Mouse (Mus musculus): Measurements from ENCODE around the gene Hspb9. TPM values are rescaled to one million over a fixed set of nuclear protein-coding genes. Genes with fewer than 3 reads are reported as not detected.

The Hspb9 gene
- polyA plus RNA-seq (2012; ENCODE audit: insufficient read depth, low replicate concordance): 0.54 TPM in 1 of 2 replicates, not detected in the other

DNA sequence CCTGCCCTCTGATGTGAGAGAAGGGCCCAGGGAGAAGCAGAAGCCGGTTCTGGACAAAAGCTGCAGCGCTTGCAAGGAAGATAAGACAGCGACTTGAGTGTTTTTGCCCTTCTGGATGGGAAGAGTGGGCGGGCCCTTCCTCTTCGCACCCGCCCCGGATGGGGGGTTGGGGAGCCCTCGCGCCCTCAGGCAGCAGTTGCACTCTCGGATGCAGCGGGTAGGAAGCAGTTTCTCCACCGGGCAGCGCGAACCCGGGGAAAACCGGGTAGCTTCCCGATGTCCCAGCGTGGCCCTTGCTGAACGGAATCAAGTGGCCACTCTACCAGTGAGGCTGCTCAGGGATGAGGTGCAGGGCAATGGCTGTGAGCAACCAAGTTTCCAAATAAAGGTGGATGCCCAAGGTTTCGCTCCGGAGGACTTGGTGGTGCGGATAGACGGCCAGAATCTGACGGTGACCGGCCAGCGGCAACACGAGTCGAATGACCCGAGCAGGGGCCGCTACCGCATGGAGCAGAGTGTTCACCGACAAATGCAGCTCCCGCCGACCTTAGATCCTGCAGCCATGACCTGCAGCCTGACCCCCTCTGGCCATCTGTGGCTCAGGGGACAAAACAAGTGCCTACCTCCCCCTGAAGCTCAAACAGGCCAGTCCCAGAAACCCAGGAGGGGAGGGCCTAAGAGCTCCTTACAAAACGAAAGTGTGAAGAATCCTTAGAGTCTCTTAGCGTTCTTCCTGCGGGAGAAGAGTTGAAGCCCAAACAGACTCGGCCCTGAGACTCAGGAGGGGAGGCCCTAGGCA, at the start of gene Hspb9:
Gene Hspb9 (plus strand): TSS at position 116 of the 799 bp plus-strand sequence.
- H3K9me3 ChIP-seq: no peaks in the 10 kb centered on the region
- peaks cover 65% of the 10 kb centered on the region for H3K36me3 ChIP-seq (replicated peaks; ENCODE audit: low read length)
- peak within 1 kb of the TSS; percentile 92 for H3K4me3 ChIP-seq (replicated peaks)
- H3K27me3 ChIP-seq (replicated peaks): no peaks in the 10 kb centered on the region
- TF ChIP-seq GATA1 (IDR thresholded peaks at IDR 0.05; ENCODE audit: borderline replicate concordance, low read length): no peak
- no peak for TF ChIP-seq FLI1 (IDR thresholded peaks at IDR 0.05; ENCODE audit: low read length)
- H3K4me1 ChIP-seq: peaks cover 76% of the 10 kb centered on the region

GRCm38 (mm10) chr11:100671049-100671448, 42.6 kb upstream of the Hspb9 start:
- TF ChIP-seq FLI1 (IDR thresholded peaks at IDR 0.05; ENCODE audit: low read length): no peak
- no peak for TF ChIP-seq GATA1 (IDR thresholded peaks at IDR 0.05; ENCODE audit: borderline replicate concordance, low read length)
- H3K9me3 ChIP-seq: peaks cover 8% of the 10 kb centered on the region
- no peak overlapping the region for H3K4me3 ChIP-seq (replicated peaks)
- peaks cover 19% of the 10 kb centered on the region for H3K4me1 ChIP-seq
- H3K27me3 ChIP-seq (replicated peaks): peaks cover 62% of the 10 kb centered on the region
- no peaks in the 10 kb centered on the region for H3K36me3 ChIP-seq (replicated peaks; ENCODE audit: low read length)

- H3K27me3 ChIP-seq (replicated peaks): peaks cover 69% of the 10 kb centered on the region
- H3K9me3 ChIP-seq: peaks cover 8% of the 10 kb centered on the region
- TF ChIP-seq GATA1 (IDR thresholded peaks at IDR 0.05; ENCODE audit: borderline replicate concordance, low read length): no peak
- TF ChIP-seq FLI1 (IDR thresholded peaks at IDR 0.05; ENCODE audit: low read length): no peak
- peaks cover 19% of the 10 kb centered on the region for H3K4me1 ChIP-seq
- no peaks in the 10 kb centered on the region for H3K36me3 ChIP-seq (replicated peaks; ENCODE audit: low read length)
- no peak overlapping the region for H3K4me3 ChIP-seq (replicated peaks)
These were observed 41.7 kb upstream of the Hspb9 start for GRCm38 (mm10) chr11:100671956-100672355.

DNA sequence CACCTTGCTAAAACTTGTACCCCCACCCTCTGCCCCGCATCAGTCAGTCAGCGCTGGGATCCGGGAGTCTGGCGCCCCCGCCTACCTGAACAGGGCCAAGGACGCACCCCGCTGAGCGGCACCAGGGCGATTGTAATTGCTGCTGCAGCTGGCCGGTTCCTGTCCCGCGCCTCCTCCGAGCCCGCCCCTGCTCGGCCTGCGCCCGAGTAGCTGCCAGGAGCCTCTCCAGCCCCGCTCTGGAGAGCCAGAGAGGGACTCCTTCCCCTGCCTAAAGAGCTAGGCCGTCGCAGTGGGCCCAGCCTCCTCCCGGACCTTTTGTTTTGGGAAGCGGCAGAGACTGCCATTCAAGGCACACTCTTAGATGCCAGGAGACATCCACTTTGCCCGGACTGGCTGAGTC, 40.5 kb upstream of the Hspb9 start:
- Histone ChIP-seq H3K36me3 (replicated peaks; ENCODE audit: low read length) (no peaks in the 10 kb centered on the region), H3K9me3 (peaks cover 8% of the 10 kb centered on the region), H3K4me1 (peaks cover 19% of the 10 kb centered on the region), H3K4me3 (replicated peaks) (no peak overlapping the region), H3K27me3 (replicated peaks) (peaks cover 80% of the 10 kb centered on the region)
- TF ChIP-seq GATA1 (IDR thresholded peaks at IDR 0.05; ENCODE audit: borderline replicate concordance, low read length) (no peak), FLI1 (IDR thresholded peaks at IDR 0.05; ENCODE audit: low read length) (no peak)

GRCm38 (mm10) chr11:100677810-100678209, 35.8 kb upstream of the Hspb9 start:
- H3K27me3 ChIP-seq (replicated peaks): peaks cover 86% of the 10 kb centered on the region
- no peaks in the 10 kb centered on the region for H3K36me3 ChIP-seq (replicated peaks; ENCODE audit: low read length)
- H3K9me3 ChIP-seq: no peaks in the 10 kb centered on the region
- no peak overlapping the region for H3K4me3 ChIP-seq (replicated peaks)
- H3K4me1 ChIP-seq: peaks cover 24% of the 10 kb centered on the region
- TF ChIP-seq GATA1 (IDR thresholded peaks at IDR 0.05; ENCODE audit: borderline replicate concordance, low read length) (no peak), FLI1 (IDR thresholded peaks at IDR 0.05; ENCODE audit: low read length) (no peak)

DNA sequence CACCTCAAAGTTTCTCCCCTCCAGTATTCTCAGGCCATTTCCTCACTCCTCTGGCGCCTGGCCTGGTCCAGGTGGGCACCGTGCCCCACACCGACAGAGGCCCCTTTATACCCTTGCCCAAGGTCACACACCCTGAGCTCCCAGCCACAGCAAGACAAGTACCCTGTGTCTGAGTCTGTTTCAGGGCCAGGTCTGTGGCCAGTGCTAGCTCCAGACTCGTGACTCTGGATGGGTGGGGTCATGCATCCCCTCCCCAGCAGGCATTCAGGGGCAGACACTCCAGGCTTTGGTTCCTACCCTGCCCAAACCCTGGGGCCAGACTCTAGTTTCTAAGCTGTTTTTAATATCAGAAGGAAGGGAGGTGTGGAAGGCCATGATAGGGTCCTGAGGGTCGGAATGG, 31.8 kb upstream of the Hspb9 start:
- TF ChIP-seq GATA1 (IDR thresholded peaks at IDR 0.05; ENCODE audit: borderline replicate concordance, low read length): no peak
- TF ChIP-seq FLI1 (IDR thresholded peaks at IDR 0.05; ENCODE audit: low read length): no peak
- Histone ChIP-seq H3K4me1 (peaks cover 19% of the 10 kb centered on the region), H3K4me3 (replicated peaks) (no peak overlapping the region), H3K9me3 (no peaks in the 10 kb centered on the region), H3K36me3 (replicated peaks; ENCODE audit: low read length) (no peaks in the 10 kb centered on the region), H3K27me3 (replicated peaks) (peaks cover 72% of the 10 kb centered on the region)

DNA sequence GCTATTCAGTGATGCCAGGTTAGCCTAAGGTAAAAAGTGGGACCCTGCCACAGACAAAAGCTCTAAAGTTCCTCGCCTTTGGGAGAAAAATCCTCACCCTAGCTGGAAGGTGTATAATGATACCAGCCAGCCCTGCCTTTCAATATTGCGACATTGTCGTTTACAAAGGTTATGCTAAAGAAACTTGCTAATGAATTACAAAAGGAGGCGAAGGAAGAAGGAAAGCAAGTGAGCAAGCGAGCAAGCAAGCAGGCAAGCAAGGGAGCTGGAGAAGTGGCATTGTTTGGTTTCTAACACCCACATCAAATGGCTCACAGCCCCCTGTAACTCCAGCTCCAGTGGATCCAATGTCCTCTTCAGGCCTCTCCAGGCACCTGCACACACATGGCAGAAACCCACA, 31.1 kb upstream of the Hspb9 start:
- H3K27me3 ChIP-seq (replicated peaks): peaks cover 75% of the 10 kb centered on the region
- H3K9me3 ChIP-seq: no peaks in the 10 kb centered on the region
- no peak overlapping the region for H3K4me3 ChIP-seq (replicated peaks)
- TF ChIP-seq FLI1 (IDR thresholded peaks at IDR 0.05; ENCODE audit: low read length) (no peak), GATA1 (IDR thresholded peaks at IDR 0.05; ENCODE audit: borderline replicate concordance, low read length) (no peak)
- peaks cover 23% of the 10 kb centered on the region for H3K4me1 ChIP-seq
- no peaks in the 10 kb centered on the region for H3K36me3 ChIP-seq (replicated peaks; ENCODE audit: low read length)

- Histone ChIP-seq H3K27me3 (replicated peaks) (peaks cover 67% of the 10 kb centered on the region), H3K4me1 (peaks cover 19% of the 10 kb centered on the region)
- TF ChIP-seq GATA1 (IDR thresholded peaks at IDR 0.05; ENCODE audit: borderline replicate concordance, low read length): no peak
- no peak for TF ChIP-seq FLI1 (IDR thresholded peaks at IDR 0.05; ENCODE audit: low read length)
These were observed 29.6 kb upstream of the Hspb9 start for GRCm38 (mm10) chr11:100684084-100684483.

GRCm38 (mm10) chr11:100685371-100685770, 28.3 kb upstream of the Hspb9 start:
- H3K4me1 ChIP-seq: peaks cover 15% of the 10 kb centered on the region
- H3K27me3 ChIP-seq (replicated peaks): peaks cover 63% of the 10 kb centered on the region
- TF ChIP-seq GATA1 (IDR thresholded peaks at IDR 0.05; ENCODE audit: borderline replicate concordance, low read length): no peak
- no peak for TF ChIP-seq FLI1 (IDR thresholded peaks at IDR 0.05; ENCODE audit: low read length)
- no peaks in the 10 kb centered on the region for H3K9me3 ChIP-seq
- H3K36me3 ChIP-seq (replicated peaks; ENCODE audit: low read length): no peaks in the 10 kb centered on the region
- H3K4me3 ChIP-seq (replicated peaks): no peak overlapping the region

More at GRCm38 (mm10) chr11:100684084-100684483, 29.6 kb upstream of the Hspb9 start:
- no peaks in the 10 kb centered on the region for H3K9me3 ChIP-seq
- no peaks in the 10 kb centered on the region for H3K36me3 ChIP-seq (replicated peaks; ENCODE audit: low read length)
- no peak overlapping the region for H3K4me3 ChIP-seq (replicated peaks)

DNA sequence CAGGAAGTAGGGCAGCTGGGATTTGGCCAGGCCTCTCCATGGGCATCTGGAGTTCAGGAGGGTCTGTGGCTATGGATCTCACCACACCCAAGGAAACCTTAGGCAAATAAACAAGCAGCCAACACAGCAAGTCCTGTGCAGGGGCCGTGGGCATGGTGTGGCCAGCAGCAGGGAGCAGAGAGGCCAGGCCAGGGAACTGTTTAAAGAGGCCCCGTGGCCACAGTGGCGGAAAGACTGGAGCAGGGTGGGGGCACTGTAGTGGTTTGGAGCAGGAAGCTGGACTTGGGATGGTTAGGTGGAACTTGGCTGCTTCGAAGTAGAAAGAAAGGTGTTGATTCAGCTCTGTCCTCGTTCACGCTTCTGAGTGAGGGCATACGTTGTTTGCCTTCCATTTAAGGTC, 26.4 kb upstream of the Hspb9 start:
- H3K4me3 ChIP-seq (replicated peaks): no peak overlapping the region
- TF ChIP-seq FLI1 (IDR thresholded peaks at IDR 0.05; ENCODE audit: low read length) (no peak), GATA1 (IDR thresholded peaks at IDR 0.05; ENCODE audit: borderline replicate concordance, low read length) (no peak)
- H3K9me3 ChIP-seq: no peaks in the 10 kb centered on the region
- no peaks in the 10 kb centered on the region for H3K36me3 ChIP-seq (replicated peaks; ENCODE audit: low read length)
- H3K4me1 ChIP-seq: peaks cover 21% of the 10 kb centered on the region
- peaks cover 65% of the 10 kb centered on the region for H3K27me3 ChIP-seq (replicated peaks)

Measured in megakaryocyte, embryonic 14.5 days (primary cell).